Mouse (Mus musculus): ENCODE measurements at regions not wholly inside any gene's neighbourhood (a gene's known extent, or its start where the extent isn't known, plus 50 kb on each side); places are given as distances from the start of the nearest gene placed in this dataset.

DNA sequence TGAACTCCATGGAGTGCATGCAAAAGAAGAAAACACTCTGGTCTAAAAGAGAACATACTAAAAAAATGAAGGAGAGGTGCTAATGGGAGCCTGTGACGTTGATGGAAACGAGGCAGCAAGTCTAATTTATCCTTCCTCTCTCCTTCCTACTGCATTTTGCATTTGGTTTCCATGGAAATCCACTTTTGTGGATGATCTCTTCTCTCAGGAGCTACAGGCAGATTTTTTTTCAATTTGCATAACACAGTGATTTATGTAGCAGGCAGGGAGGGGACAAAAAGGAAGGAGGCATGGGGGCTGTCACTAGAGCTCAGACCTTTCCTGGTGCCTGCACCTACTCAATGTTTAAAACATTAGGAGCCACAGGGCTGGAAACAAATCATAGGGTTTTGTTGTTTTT is 167.7 kb upstream of the Atp10a start:
- no peak for DNase-seq (ENCODE audit: low read depth)

Data from fibroblast of lung, adult 2 months (primary cell).